In genomic region chr6:29513284-29513683, GRCm38 (mm10) we compare ENCODE assay signal across 7 mouse cellular contexts. TPM values are rescaled to one million over a fixed set of nuclear protein-coding genes. Genes with fewer than 3 reads are reported as not detected.
A peak's percentile ranks its signal among the peaks of the same experiment; 100 is the strongest.
DNase-seq lines count a peak whose midpoint lies in the region; ATAC-seq lines count a peak whose summit lies in the region.

No protein-coding gene starts in this region.

- 0 out of 2 replicates have a peak overlapping the region, but pooled peaks have one; percentile 11 for H3K4me3 ChIP-seq in embryonic facial prominence, embryonic 12.5 days
- H3K4me3 ChIP-seq in midbrain, embryonic 10.5 days = peak overlapping the region; percentile 39

- WGBS in embryonic facial prominence, embryonic 12.5 days = 0% methylated on average over 11 of the region's 11 CpGs
- WGBS in midbrain, embryonic 10.5 days = under 1% methylated on average over 11 of the region's 11 CpGs

- H3K4me2 ChIP-seq in embryonic facial prominence, embryonic 12.5 days (replicated peaks) = peak overlapping the region; percentile 40

- H3K27me3 ChIP-seq in embryonic facial prominence, embryonic 12.5 days = no peaks in the 10 kb centered on the region
- peaks cover 79% of the 10 kb centered on the region for H3K27me3 ChIP-seq in midbrain, embryonic 10.5 days (ENCODE audit: low read depth, poor library complexity, severe bottlenecking)

- H3K27ac ChIP-seq in embryonic facial prominence, embryonic 12.5 days = peak overlapping the region; percentile 56
- peak overlapping the region; percentile 75 for H3K27ac ChIP-seq in midbrain, embryonic 10.5 days (replicated peaks)

- no peaks in the 10 kb centered on the region for H3K36me3 ChIP-seq in embryonic facial prominence, embryonic 12.5 days
- H3K36me3 ChIP-seq in midbrain, embryonic 10.5 days = no peaks in the 10 kb centered on the region

- H3K9me3 ChIP-seq in embryonic facial prominence, embryonic 12.5 days = no peaks in the 10 kb centered on the region
- no peaks in the 10 kb centered on the region for H3K9me3 ChIP-seq in midbrain, embryonic 10.5 days (replicated peaks)

- intact Hi-C loops in heart, postnatal 36 days (cut with DNase I) = no loop called here

- peak; percentile 36; the same call in 1 of the 2 replicates for ATAC-seq in embryonic facial prominence, embryonic 12.5 days (ENCODE audit: insufficient number of reproducible peaks, insufficient read depth, low FRiP score, low TSS enrichment)

- peaks cover 12% of the 10 kb centered on the region; the same call in 1 of the 2 replicates for H3K4me1 ChIP-seq in embryonic facial prominence, embryonic 12.5 days
- H3K4me1 ChIP-seq in midbrain, embryonic 10.5 days = peaks cover 37% of the 10 kb centered on the region

- peak; percentile 73 for DNase-seq in R1 (ENCODE audit: low read depth, low spot score)
- DNase-seq in heart, postnatal 36 days = peak; percentile 47 to 49
- peak; percentile 78 to 79 for DNase-seq in kidney, postnatal 36 days
- peak; percentile 82 for DNase-seq in midbrain, embryonic 10.5 days (ENCODE audit: low spot score)
- peak; percentile 35 for DNase-seq in thymus, postnatal 14 days
- no peak for DNase-seq in right cerebral cortex, adult 2 months (ENCODE audit: low spot score in 2 of 2)

- H3K9ac ChIP-seq in embryonic facial prominence, embryonic 12.5 days = no peak overlapping the region

RNA-seq across cellular contexts. Expression of gene Kcp, which starts 5.5 kb away (rescaled TPM):
- polyA plus RNA-seq in embryonic facial prominence, embryonic 12.5 days (2016; fragmentation: Nextera tagmentation; extraction: Ambion mirVana) = 40.6 and 41.3 TPM in 2 replicates
- 1 to 10 TPM; 2.7 to 5.8 TPM for total RNA-seq in heart, postnatal 36 days (2021)
- polyA plus RNA-seq in midbrain, embryonic 10.5 days (2016; fragmentation: Nextera tagmentation; extraction: Ambion mirVana) = 11.4 and 13.7 TPM in 2 replicates

RNA-seq across cellular contexts. Expression of gene Irf5, which starts 13.1 kb away (rescaled TPM):
- 2.7 and 3.1 TPM in 2 replicates for polyA plus RNA-seq in embryonic facial prominence, embryonic 12.5 days (2016; fragmentation: Nextera tagmentation; extraction: Ambion mirVana)
- 1 to 10 TPM; 3.1 to 3.7 TPM for total RNA-seq in heart, postnatal 36 days (2021)
- 2.1 and 2.2 TPM in 2 replicates for polyA plus RNA-seq in midbrain, embryonic 10.5 days (2016; fragmentation: Nextera tagmentation; extraction: Ambion mirVana)

RNA-seq across cellular contexts. Expression of gene Atp6v1fnb, which starts 42.0 kb away (rescaled TPM):
- polyA plus RNA-seq in embryonic facial prominence, embryonic 12.5 days (2016; fragmentation: Nextera tagmentation; extraction: Ambion mirVana) = 0.36 and 0.41 TPM in 2 replicates
- total RNA-seq in heart, postnatal 36 days (2021) = not detected
- not detected in 2 replicates for polyA plus RNA-seq in midbrain, embryonic 10.5 days (2016; fragmentation: Nextera tagmentation; extraction: Ambion mirVana)

RNA-seq across cellular contexts. Expression of gene Atp6v1f, which starts 45.8 kb away (rescaled TPM):
- 196 and 217 TPM in 2 replicates for polyA plus RNA-seq in embryonic facial prominence, embryonic 12.5 days (2016; fragmentation: Nextera tagmentation; extraction: Ambion mirVana)
- total RNA-seq in heart, postnatal 36 days (2021) = 100 to 1,000 TPM; 105 to 107 TPM
- 202 and 219 TPM in 2 replicates for polyA plus RNA-seq in midbrain, embryonic 10.5 days (2016; fragmentation: Nextera tagmentation; extraction: Ambion mirVana)

Comparison
In these comparisons a context has a peak if more than half of its experiments do, and no peak if none do; other contexts are left out.
1. DNase-seq: peak in R1 (single experiment), heart, postnatal 36 days (2 of 2), kidney, postnatal 36 days (2 of 2), midbrain, embryonic 10.5 days (single experiment) and thymus, postnatal 14 days (single experiment); none in right cerebral cortex, adult 2 months (0 of 2).